Mouse (Mus musculus) Muller cell, postnatal 12 days (primary cell): Measurements from ENCODE around the gene Asb4.

ENCODE experiments used
- DNase-seq: peaks from one replicate; pipeline ENCODE4 v3.0.0-alpha.2; 2015; ENCODE audit errors: inconsistent ontology term

Gene Asb4

GRCm38 (mm10) chr6:5390952-5391351 lies 7.8 kb downstream of the Asb4 start:
- no peak for DNase-seq

- no peak for DNase-seq
Measured at GRCm38 (mm10) chr6:5394971-5395370, 11.8 kb downstream of the Asb4 start.

GRCm38 (mm10) chr6:5396797-5397196 lies 13.6 kb downstream of the Asb4 start:
- no peak for DNase-seq

- no peak for DNase-seq
Measured at GRCm38 (mm10) chr6:5401394-5401793, 18.2 kb downstream of the Asb4 start.

GRCm38 (mm10) chr6:5403095-5403815 lies 20.1 kb downstream of the Asb4 start:
- no peak for DNase-seq

GRCm38 (mm10) chr6:5404016-5404415 lies 20.8 kb downstream of the Asb4 start:
- DNase-seq = no peak

GRCm38 (mm10) chr6:5408451-5409177 lies 25.4 kb downstream of the Asb4 start:
- no peak for DNase-seq

- no peak for DNase-seq
Measured at GRCm38 (mm10) chr6:5409676-5410075, 26.5 kb downstream of the Asb4 start.

GRCm38 (mm10) chr6:5410697-5411391 lies 27.7 kb downstream of the Asb4 start:
- DNase-seq = peak; percentile 54

- no peak for DNase-seq
Measured at GRCm38 (mm10) chr6:5413282-5413681, 30.1 kb downstream of the Asb4 start.

- no peak for DNase-seq
Measured at GRCm38 (mm10) chr6:5421442-5421841, 38.3 kb downstream of the Asb4 start.

- no peak for DNase-seq
Measured at GRCm38 (mm10) chr6:5422386-5422785, 39.2 kb downstream of the Asb4 start.

- no peak for DNase-seq
Measured at GRCm38 (mm10) chr6:5423594-5423993, 40.4 kb downstream of the Asb4 start.

- no peak for DNase-seq
Measured at GRCm38 (mm10) chr6:5427033-5427432, 43.8 kb downstream of the Asb4 start.

GRCm38 (mm10) chr6:5429562-5429961 lies 46.4 kb downstream of the Asb4 start:
- no peak for DNase-seq

GRCm38 (mm10) chr6:5429982-5430550 lies 46.9 kb downstream of the Asb4 start:
- no peak for DNase-seq

GRCm38 (mm10) chr6:5433887-5434286 lies 50.7 kb downstream of the Asb4 start:
- DNase-seq = no peak

GRCm38 (mm10) chr6:5437757-5438156 lies 54.6 kb downstream of the Asb4 start:
- DNase-seq = no peak

GRCm38 (mm10) chr6:5441221-5441620 lies 58.0 kb downstream of the Asb4 start:
- no peak for DNase-seq

- DNase-seq = peak; percentile 68
Measured at GRCm38 (mm10) chr6:5442316-5443085, 59.3 kb downstream of the Asb4 start.

- peak; percentile 38 for DNase-seq
Measured at GRCm38 (mm10) chr6:5443104-5443863, 60.1 kb downstream of the Asb4 start.
